ENCODE assay signal across 29 mouse cellular contexts in the genomic region with DNA sequence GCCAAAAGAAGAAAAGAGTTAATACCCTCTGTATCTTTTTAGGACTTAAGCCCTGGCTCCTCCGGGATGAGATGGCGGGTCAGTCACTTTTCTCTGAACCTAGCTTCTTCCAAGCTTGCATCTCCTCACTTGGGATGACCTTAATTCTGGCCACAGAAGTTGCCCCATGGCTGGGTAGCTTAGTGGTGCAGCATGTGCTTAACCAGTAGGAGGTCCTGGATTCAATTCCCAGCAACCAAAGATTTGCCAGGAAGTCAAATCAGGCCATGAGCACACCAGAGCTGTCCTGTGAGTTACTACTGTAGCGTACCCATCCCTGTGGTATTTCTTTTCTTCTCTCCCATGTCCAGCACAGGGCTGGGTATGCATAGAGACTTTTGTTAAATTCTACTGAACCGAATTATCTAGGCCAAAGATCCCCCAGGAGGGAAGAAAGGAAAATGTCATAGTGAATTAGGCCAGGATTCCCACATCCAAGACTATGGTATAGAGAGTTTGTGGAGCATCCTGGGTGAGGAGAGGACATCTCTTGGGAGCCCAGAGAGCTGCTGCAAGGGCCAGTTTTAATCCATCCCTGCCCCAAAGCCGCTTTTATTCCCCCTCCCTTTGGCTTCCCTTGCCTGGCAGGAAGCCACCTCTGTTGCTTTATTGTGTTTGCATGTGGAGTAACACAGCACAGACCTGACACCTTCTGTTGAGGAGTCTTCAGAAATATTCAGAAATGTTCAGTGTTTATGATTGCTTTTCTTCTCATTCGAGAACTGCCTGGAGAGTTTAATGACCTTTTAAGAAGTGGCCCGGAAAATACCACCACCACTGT. TPM values are rescaled to one million over a fixed set of nuclear protein-coding genes. Genes with fewer than 3 reads are reported as not detected.
DNase-seq lines count a peak whose midpoint lies in the region; ATAC-seq and TF ChIP-seq lines count a peak whose summit lies in the region.
"Had no signal": no experiment of that assay in that cellular context is flagged by ENCODE, and none has a peak within 500 bp of the region (broad histone marks: within the 10 kb centered on the region; RNA-seq: fewer than 3 reads in every experiment).

No protein-coding gene starts in this region.

- no peaks in the 10 kb centered on the region for H3K27me3 ChIP-seq in embryonic facial prominence, embryonic 14.5 days (replicated peaks; ENCODE audit: control insufficient read depth, insufficient read depth, low read length)
- no peaks in the 10 kb centered on the region for H3K27me3 ChIP-seq in embryonic facial prominence, embryonic 10.5 days (replicated peaks; ENCODE audit: low read depth, poor library complexity, severe bottlenecking)
- no peaks in the 10 kb centered on the region for H3K27me3 ChIP-seq in midbrain, postnatal 0 days (ENCODE audit: insufficient read depth, low read length)
- H3K27me3 ChIP-seq in midbrain, embryonic 11.5 days (ENCODE audit: control insufficient read depth, insufficient read depth, low read length): no peaks in the 10 kb centered on the region
- no peaks in the 10 kb centered on the region for H3K27me3 ChIP-seq in forebrain, postnatal 0 days (ENCODE audit: insufficient read depth, low read length)
- H3K27me3 ChIP-seq: limb, embryonic 15.5 days; neural tube, embryonic 15.5 days; stomach, embryonic 15.5 days had no signal

- peaks cover 4% of the 10 kb centered on the region; the same call in 1 of the 2 replicates for H3K9me3 ChIP-seq in embryonic facial prominence, embryonic 14.5 days (ENCODE audit: control insufficient read depth, low read length)
- no peaks in the 10 kb centered on the region for H3K9me3 ChIP-seq in embryonic facial prominence, embryonic 10.5 days
- H3K9me3 ChIP-seq in midbrain, postnatal 0 days (ENCODE audit: low read length): no peaks in the 10 kb centered on the region
- no peaks in the 10 kb centered on the region for H3K9me3 ChIP-seq in midbrain, embryonic 11.5 days (ENCODE audit: control insufficient read depth, low read length)
- H3K9me3 ChIP-seq in forebrain, postnatal 0 days (ENCODE audit: low read length): no peaks in the 10 kb centered on the region
- H3K9me3 ChIP-seq: limb, embryonic 15.5 days; neural tube, embryonic 15.5 days; stomach, embryonic 15.5 days had no signal

- no peak for TF ChIP-seq CTCF in midbrain, postnatal 0 days (IDR thresholded peaks at IDR 0.05)
- TF ChIP-seq CTCF in forebrain, postnatal 0 days (IDR thresholded peaks at IDR 0.05; ENCODE audit: low read depth): no peak

- WGBS in embryonic facial prominence, embryonic 14.5 days: 74% methylated on average over 7 of the region's 7 CpGs
- 84% methylated on average over 7 of the region's 7 CpGs for WGBS in embryonic facial prominence, embryonic 10.5 days
- 65% methylated on average over 7 of the region's 7 CpGs for WGBS in midbrain, postnatal 0 days
- 71% methylated on average over 7 of the region's 7 CpGs for WGBS in midbrain, embryonic 11.5 days
- 69% methylated on average over 7 of the region's 7 CpGs for WGBS in forebrain, postnatal 0 days

- H3K9ac ChIP-seq in embryonic facial prominence, embryonic 14.5 days (ENCODE audit: low read depth, low read length): no peak overlapping the region
- H3K9ac ChIP-seq in midbrain, postnatal 0 days (replicated peaks; ENCODE audit: low read length, poor library complexity, severe bottlenecking): no peak overlapping the region
- H3K9ac ChIP-seq in midbrain, embryonic 11.5 days (ENCODE audit: low read length): no peak overlapping the region
- no peak overlapping the region for H3K9ac ChIP-seq in forebrain, postnatal 0 days
- H3K9ac ChIP-seq: limb, embryonic 15.5 days; liver, embryonic 14.5 days; lung, embryonic 14.5 days; neural tube, embryonic 15.5 days; stomach, embryonic 15.5 days had no signal

- H3K4me1 ChIP-seq in embryonic facial prominence, embryonic 14.5 days (ENCODE audit: control insufficient read depth, insufficient read depth, low read length): no peaks in the 10 kb centered on the region
- H3K4me1 ChIP-seq in embryonic facial prominence, embryonic 10.5 days: peaks cover 7% of the 10 kb centered on the region; the same call in 1 of the 2 replicates
- H3K4me1 ChIP-seq in midbrain, postnatal 0 days (ENCODE audit: insufficient read depth, low read length): peaks cover 6% of the 10 kb centered on the region; the same call in 1 of the 2 replicates
- H3K4me1 ChIP-seq in midbrain, embryonic 11.5 days (ENCODE audit: control insufficient read depth, insufficient read depth, low read length): no peaks in the 10 kb centered on the region
- H3K4me1 ChIP-seq in forebrain, postnatal 0 days (ENCODE audit: insufficient read depth): no peaks in the 10 kb centered on the region
- H3K4me1 ChIP-seq: limb, embryonic 15.5 days; megakaryocyte, embryonic 14.5 days; stomach, embryonic 15.5 days had no signal

- no peak overlapping the region for H3K4me3 ChIP-seq in embryonic facial prominence, embryonic 14.5 days (ENCODE audit: low read depth, low read length)
- no peak overlapping the region for H3K4me3 ChIP-seq in embryonic facial prominence, embryonic 10.5 days
- H3K4me3 ChIP-seq in midbrain, postnatal 0 days (ENCODE audit: low read depth, low read length): no peak overlapping the region
- no peak overlapping the region for H3K4me3 ChIP-seq in midbrain, embryonic 11.5 days (ENCODE audit: low read depth, low read length)
- no peak overlapping the region for H3K4me3 ChIP-seq in forebrain, postnatal 0 days (ENCODE audit: low read depth, low read length)
- H3K4me3 ChIP-seq: forebrain, embryonic 10.5 days; heart, adult 2 months; left cerebral cortex, adult 2 months; limb, embryonic 15.5 days; megakaryocyte, embryonic 14.5 days; neural tube, embryonic 15.5 days; stomach, embryonic 15.5 days had no signal

- H3K27ac ChIP-seq in embryonic facial prominence, embryonic 14.5 days (replicated peaks; ENCODE audit: low read depth, low read length): no peak overlapping the region
- H3K27ac ChIP-seq in embryonic facial prominence, embryonic 10.5 days (replicated peaks): no peak overlapping the region
- H3K27ac ChIP-seq in midbrain, postnatal 0 days (ENCODE audit: low read depth, low read length): no peak overlapping the region
- H3K27ac ChIP-seq in midbrain, embryonic 11.5 days (ENCODE audit: low read depth, low read length): no peak overlapping the region
- no peak overlapping the region for H3K27ac ChIP-seq in forebrain, postnatal 0 days (ENCODE audit: low read depth, low read length)
- H3K27ac ChIP-seq: forebrain, embryonic 10.5 days; heart, adult 2 months; left cerebral cortex, adult 2 months; limb, embryonic 15.5 days; liver, embryonic 14.5 days; neural tube, embryonic 15.5 days; stomach, embryonic 15.5 days had no signal

- no peak overlapping the region for H3K4me2 ChIP-seq in embryonic facial prominence, embryonic 14.5 days (ENCODE audit: low read depth, low read length)
- no peak overlapping the region for H3K4me2 ChIP-seq in midbrain, postnatal 0 days (ENCODE audit: low read depth, low read length, poor library complexity, severe bottlenecking)
- no peak overlapping the region for H3K4me2 ChIP-seq in midbrain, embryonic 11.5 days
- H3K4me2 ChIP-seq in forebrain, postnatal 0 days (ENCODE audit: low read depth): no peak overlapping the region
- H3K4me2 ChIP-seq: limb, embryonic 15.5 days; lung, embryonic 14.5 days; neural tube, embryonic 15.5 days; stomach, embryonic 15.5 days had no signal

- H3K36me3 ChIP-seq in embryonic facial prominence, embryonic 14.5 days (ENCODE audit: control insufficient read depth, insufficient read depth, low read length): no peaks in the 10 kb centered on the region
- peaks cover 25% of the 10 kb centered on the region for H3K36me3 ChIP-seq in embryonic facial prominence, embryonic 10.5 days (replicated peaks)
- H3K36me3 ChIP-seq in midbrain, postnatal 0 days (ENCODE audit: insufficient read depth, low read length): no peaks in the 10 kb centered on the region
- no peaks in the 10 kb centered on the region for H3K36me3 ChIP-seq in midbrain, embryonic 11.5 days (ENCODE audit: control insufficient read depth, insufficient read depth, low read length)
- no peaks in the 10 kb centered on the region for H3K36me3 ChIP-seq in forebrain, postnatal 0 days (ENCODE audit: insufficient read depth)
- H3K36me3 ChIP-seq: forebrain, embryonic 10.5 days; limb, embryonic 15.5 days; neural tube, embryonic 15.5 days; stomach, embryonic 15.5 days had no signal

- DNase-seq in embryonic facial prominence, embryonic 14.5 days (ENCODE audit: low spot score): peak; percentile 17
- no peak for DNase-seq in embryonic facial prominence, embryonic 10.5 days (ENCODE audit: low spot score)
- DNase-seq in midbrain, postnatal 0 days (ENCODE audit: low spot score): peak; percentile 4
- no peak for DNase-seq in midbrain, embryonic 11.5 days (ENCODE audit: low spot score, missing footprints)
- DNase-seq in cerebellum, postnatal 25 days: peak; percentile 34 to 64
- DNase-seq in forebrain, postnatal 0 days: no peak
- DNase-seq in gastrocnemius, adult 8-10 months (ENCODE audit: low spot score in 2 of 2): no peak
- DNase-seq: adrenal gland, postnatal 36 days; gastrocnemius, postnatal 25 days; heart, adult 2 months; heart, postnatal 4 days; layer of hippocampus, adult 9-11 months; lung, embryonic 14.5 days; thymus, postnatal 36 days had no signal

- ATAC-seq in embryonic facial prominence, embryonic 14.5 days (ENCODE audit: low read depth): peak; percentile 37; the same call in 1 of the 2 replicates
- ATAC-seq in midbrain, postnatal 0 days (ENCODE audit: low FRiP score): no peak
- no peak for ATAC-seq in midbrain, embryonic 11.5 days (ENCODE audit: low FRiP score)
- ATAC-seq in forebrain, postnatal 0 days: no peak
- no peak for ATAC-seq in monocyte, adult 5-6 weeks (replicated peaks; ENCODE audit: insufficient number of reproducible peaks, low FRiP score, low TSS enrichment, poor library complexity, severe bottlenecking)
- ATAC-seq: CD4-positive, CD25-positive, alpha-beta regulatory T cell, adult 4 months; forebrain, embryonic 16.5 days; intestine, postnatal 0 days; midbrain, embryonic 16.5 days had no signal

RNA-seq across cellular contexts. Expression of gene Col23a1, which starts 26.5 kb away (rescaled TPM):
- polyA plus RNA-seq in embryonic facial prominence, embryonic 14.5 days (2014; fragmentation: Nextera tagmentation; extraction: Ambion mirVana): 20.1 and 20.2 TPM in 2 replicates
- 21.8 and 24.3 TPM in 2 replicates for polyA plus RNA-seq in embryonic facial prominence, embryonic 10.5 days (2016; fragmentation: Nextera tagmentation; extraction: Ambion mirVana)
- total RNA-seq in midbrain, postnatal 0 days (2014; rRNA removed): 10.7 and 13.5 TPM in 2 replicates
- 4.2 and 4.5 TPM in 2 replicates for polyA plus RNA-seq in midbrain, postnatal 0 days (2015; fragmentation: Nextera tagmentation; extraction: Ambion mirVana)
- polyA plus RNA-seq in midbrain, embryonic 11.5 days (2014; fragmentation: Nextera tagmentation; extraction: Ambion mirVana): 10.7 and 11.1 TPM in 2 replicates
- 11.8 and 12.6 TPM in 2 replicates for total RNA-seq in forebrain, postnatal 0 days (2014; rRNA removed)
- polyA plus RNA-seq in forebrain, postnatal 0 days (2015; fragmentation: Nextera tagmentation; extraction: Ambion mirVana): 3.2 and 3.8 TPM in 2 replicates
- total RNA-seq in monocyte, adult 5-6 weeks (2017): 0.21 to 0.39 TPM in 2 of 3 replicates, not detected in the other
- 1 to 10 TPM in 1 of 4 experiments, under 1 TPM in 3; 0.82 to 1.6 (median 0.93) TPM for total RNA-seq in gastrocnemius, adult 8-10 months (2022)

RNA-seq across cellular contexts. Expression of gene BC049762, which starts 53.4 kb away (rescaled TPM):
- polyA plus RNA-seq in embryonic facial prominence, embryonic 14.5 days (2014; fragmentation: Nextera tagmentation; extraction: Ambion mirVana): 0.33 and 0.48 TPM in 2 replicates
- polyA plus RNA-seq in embryonic facial prominence, embryonic 10.5 days (2016; fragmentation: Nextera tagmentation; extraction: Ambion mirVana): 0.27 and 0.55 TPM in 2 replicates
- 0.38 and 0.80 TPM in 2 replicates for total RNA-seq in midbrain, postnatal 0 days (2014; rRNA removed)
- 0.39 and 0.49 TPM in 2 replicates for polyA plus RNA-seq in midbrain, postnatal 0 days (2015; fragmentation: Nextera tagmentation; extraction: Ambion mirVana)
- polyA plus RNA-seq in midbrain, embryonic 11.5 days (2014; fragmentation: Nextera tagmentation; extraction: Ambion mirVana): 0.42 TPM in 1 of 2 replicates, not detected in the other
- total RNA-seq in forebrain, postnatal 0 days (2014; rRNA removed): not detected in 2 replicates
- 0.53 and 0.56 TPM in 2 replicates for polyA plus RNA-seq in forebrain, postnatal 0 days (2015; fragmentation: Nextera tagmentation; extraction: Ambion mirVana)
- total RNA-seq in monocyte, adult 5-6 weeks (2017): not detected in 3 replicates
- total RNA-seq in gastrocnemius, adult 8-10 months (2022): not detected
- total RNA-seq: adrenal gland, postnatal 36 days; common myeloid progenitor, adult 5-6 weeks; gastrocnemius, postnatal 25 days; heart, postnatal 4 days; left cerebral cortex, adult 2 months; left cerebral cortex, postnatal 36 days had no signal
- polyA plus RNA-seq: forebrain, embryonic 16.5 days; heart, embryonic 14.5 days had no signal

RNA-seq across cellular contexts. Expression of gene Clk4, which starts 54.7 kb away (rescaled TPM):
- 111 and 126 TPM in 2 replicates for polyA plus RNA-seq in embryonic facial prominence, embryonic 14.5 days (2014; fragmentation: Nextera tagmentation; extraction: Ambion mirVana)
- polyA plus RNA-seq in embryonic facial prominence, embryonic 10.5 days (2016; fragmentation: Nextera tagmentation; extraction: Ambion mirVana): 106 and 113 TPM in 2 replicates
- 79.8 and 102 TPM in 2 replicates for total RNA-seq in midbrain, postnatal 0 days (2014; rRNA removed)
- 99.4 and 103 TPM in 2 replicates for polyA plus RNA-seq in midbrain, postnatal 0 days (2015; fragmentation: Nextera tagmentation; extraction: Ambion mirVana)
- 136 and 144 TPM in 2 replicates for polyA plus RNA-seq in midbrain, embryonic 11.5 days (2014; fragmentation: Nextera tagmentation; extraction: Ambion mirVana)
- total RNA-seq in forebrain, postnatal 0 days (2014; rRNA removed): 94.9 and 116 TPM in 2 replicates
- 105 and 114 TPM in 2 replicates for polyA plus RNA-seq in forebrain, postnatal 0 days (2015; fragmentation: Nextera tagmentation; extraction: Ambion mirVana)
- total RNA-seq in monocyte, adult 5-6 weeks (2017): 398 to 459 TPM (median 457 TPM) in 3 replicates
- total RNA-seq in gastrocnemius, adult 8-10 months (2022): 10 to 100 TPM; 38.9 to 51.8 (median 45.9) TPM

Comparison
In these comparisons a context has a peak if more than half of its experiments do, and no peak if none do; other contexts are left out.
1. DNase-seq: peak in embryonic facial prominence, embryonic 14.5 days (single experiment), midbrain, postnatal 0 days (single experiment) and cerebellum, postnatal 25 days (2 of 2); none in embryonic facial prominence, embryonic 10.5 days (single experiment), midbrain, embryonic 11.5 days (single experiment), forebrain, postnatal 0 days (single experiment) and gastrocnemius, adult 8-10 months (0 of 2).